Mouse (Mus musculus) erythroblast, adult 5-6 weeks (primary cell): ENCODE data around the gene Gm14327. TPM values are rescaled to one million over a fixed set of nuclear protein-coding genes. Genes with fewer than 3 reads are reported as not detected.
"Not testable (repeated sequence)": the region's sequence is repeated elsewhere in the genome, so short reads cannot be mapped to it uniquely, and the experiment has no call there.

Experiments
- ATAC-seq: replicated peaks from 2 replicates; pipeline ENCODE4 v1.8.0; 2016; ENCODE audit warnings: moderate number of reproducible peaks, mild to moderate bottlenecking, moderate TSS enrichment, inconsistent platforms; ENCODE audit not compliant: poor library complexity, low FRiP score, severe bottlenecking
- total RNA-seq, 2 experiments: library from RNA; stranded (forward) in 1 of 2; stranded (reverse) in 1 of 2; fragments of 150-400 nt in 1 of 2; fragments of 200-764, 138-1000 nt in 1 of 2; gene quantifications; 2 replicates each; pipeline versions ENCODE4 v1.2.3 to v1.2.4; 2015 to 2017; ENCODE audit warnings: low replicate concordance in 2 of 2

Gm14327 gene
- 0.84 TPM in 1 of 2 replicates, not detected in the other for total RNA-seq (2015; ENCODE audit: low replicate concordance)
- 4.0 TPM in 1 of 2 replicates, not detected in the other for total RNA-seq (2017; ENCODE audit: low replicate concordance)

- not testable (repeated sequence) for ATAC-seq
Observed at GRCm38 (mm10) chr2:177897046-177897578, at the start of gene Gm14327. TSS of gene Gm14327 (plus strand) at chr2:177897096.

DNA sequence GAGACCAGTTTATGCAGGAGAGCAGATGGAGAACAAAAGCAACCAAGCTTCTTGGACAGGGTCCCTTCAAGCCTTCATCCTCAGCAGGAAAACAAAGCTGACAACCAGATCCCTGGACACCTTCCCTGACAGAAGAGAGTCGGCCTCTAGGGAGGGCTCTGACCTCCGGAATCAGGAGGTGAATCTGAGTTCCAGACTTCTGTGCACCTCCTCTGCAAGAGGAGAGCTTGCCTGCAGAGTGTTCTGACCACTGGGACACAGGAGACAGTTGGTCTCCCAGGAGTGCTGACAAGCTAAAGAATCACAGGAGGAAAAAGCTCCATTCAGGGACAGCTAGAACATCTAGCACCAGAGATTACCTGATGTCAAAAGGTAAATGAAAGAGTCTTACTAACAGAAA is 34.6 kb upstream of the Gm14327 start:
- ATAC-seq, result not testable (repeated sequence)

- ATAC-seq, result not testable (repeated sequence)
Observed at GRCm38 (mm10) chr2:177887743-177888142, 9.2 kb upstream of the Gm14327 start.

- ATAC-seq, result not testable (repeated sequence)
Observed at GRCm38 (mm10) chr2:177898171-177898570, 1.3 kb downstream of the Gm14327 start.

DNA sequence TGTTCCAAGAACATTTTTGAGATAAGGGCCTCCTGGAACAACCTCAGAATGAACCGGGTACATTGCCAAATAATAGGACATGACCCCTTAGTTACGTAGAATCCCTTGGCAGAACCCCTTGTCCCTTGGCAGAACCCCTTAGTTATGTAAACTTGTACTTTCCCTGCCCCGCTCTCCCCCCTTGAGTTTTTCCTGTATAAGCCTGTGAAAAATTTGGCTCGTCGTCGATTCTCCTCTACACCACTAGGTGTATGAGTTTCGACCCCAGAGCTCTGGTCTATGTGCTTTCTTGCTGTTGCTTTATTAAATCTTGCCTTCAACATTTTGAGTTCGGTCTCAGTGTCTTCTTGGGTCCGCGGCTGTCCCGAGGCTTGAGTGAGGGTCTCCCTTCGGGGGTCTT is 6.4 kb downstream of the Gm14327 start:
- not testable (repeated sequence) for ATAC-seq

- not testable (repeated sequence) for ATAC-seq
Observed at GRCm38 (mm10) chr2:177925563-177926103, 28.7 kb downstream of the Gm14327 start, which contains the start of gene Zfp972. TSS of gene Zfp972 (minus strand) at chr2:177925613.

Other genes with a start within 250 kb of the Gm14327 start
- not detected in 2 replicates for gene Gm14322, start 137.8 kb upstream of the Gm14327 start, total RNA-seq (2015; ENCODE audit: low replicate concordance)
- gene Gm14322, start 137.8 kb upstream of the Gm14327 start, total RNA-seq (2017; ENCODE audit: low replicate concordance), result 0.56 TPM in 1 of 2 replicates, not detected in the other
- gene Gm14325, start 56.8 kb upstream of the Gm14327 start, total RNA-seq (2015; ENCODE audit: low replicate concordance), result 2.7 and 10.0 TPM in 2 replicates
- gene Gm14325, start 56.8 kb upstream of the Gm14327 start, total RNA-seq (2017; ENCODE audit: low replicate concordance), result 2.0 TPM in 1 of 2 replicates, not detected in the other
- not detected in 2 replicates for gene Zfp972, start 28.5 kb downstream of the Gm14327 start, total RNA-seq (2015; ENCODE audit: low replicate concordance)
- gene Zfp972, start 28.5 kb downstream of the Gm14327 start, total RNA-seq (2017; ENCODE audit: low replicate concordance), result not detected in 2 replicates
- 1.0 and 11.9 TPM in 2 replicates for gene Gm14326, start 60.2 kb downstream of the Gm14327 start, total RNA-seq (2015; ENCODE audit: low replicate concordance)
- 1.8 and 3.5 TPM in 2 replicates for gene Gm14326, start 60.2 kb downstream of the Gm14327 start, total RNA-seq (2017; ENCODE audit: low replicate concordance)
- 15.4 and 28.0 TPM in 2 replicates for gene Zfp971, start 126.2 kb downstream of the Gm14327 start, total RNA-seq (2015; ENCODE audit: low replicate concordance)
- gene Zfp971, start 126.2 kb downstream of the Gm14327 start, total RNA-seq (2017; ENCODE audit: low replicate concordance), result 8.2 and 12.8 TPM in 2 replicates
- gene Zfp931, start 181.4 kb downstream of the Gm14327 start, total RNA-seq (2015; ENCODE audit: low replicate concordance), result 0.77 and 2.5 TPM in 2 replicates
- gene Zfp931, start 181.4 kb downstream of the Gm14327 start, total RNA-seq (2017; ENCODE audit: low replicate concordance), result 1.5 and 4.2 TPM in 2 replicates
- gene Phactr3, start 221.9 kb downstream of the Gm14327 start, total RNA-seq (2015; ENCODE audit: low replicate concordance), result not detected in 2 replicates
- gene Phactr3, start 221.9 kb downstream of the Gm14327 start, total RNA-seq (2017; ENCODE audit: low replicate concordance), result not detected in 2 replicates